Mouse (Mus musculus) stomach, postnatal 0 days (tissue): ENCODE measurements around the gene Angptl1.

Source experiments
- CTCF ChIP-seq: IDR thresholded peaks from 2 replicates; pipeline ENCODE4 v1.5.1; 2016; ENCODE audit warnings: antibody characterized with exemption, low read depth, mild to moderate bottlenecking, moderate library complexity
- EP300 ChIP-seq: optimal IDR thresholded peaks from 2 replicates; pipeline ENCODE3; 2016; ENCODE audit warnings: antibody characterized with exemption

DNA sequence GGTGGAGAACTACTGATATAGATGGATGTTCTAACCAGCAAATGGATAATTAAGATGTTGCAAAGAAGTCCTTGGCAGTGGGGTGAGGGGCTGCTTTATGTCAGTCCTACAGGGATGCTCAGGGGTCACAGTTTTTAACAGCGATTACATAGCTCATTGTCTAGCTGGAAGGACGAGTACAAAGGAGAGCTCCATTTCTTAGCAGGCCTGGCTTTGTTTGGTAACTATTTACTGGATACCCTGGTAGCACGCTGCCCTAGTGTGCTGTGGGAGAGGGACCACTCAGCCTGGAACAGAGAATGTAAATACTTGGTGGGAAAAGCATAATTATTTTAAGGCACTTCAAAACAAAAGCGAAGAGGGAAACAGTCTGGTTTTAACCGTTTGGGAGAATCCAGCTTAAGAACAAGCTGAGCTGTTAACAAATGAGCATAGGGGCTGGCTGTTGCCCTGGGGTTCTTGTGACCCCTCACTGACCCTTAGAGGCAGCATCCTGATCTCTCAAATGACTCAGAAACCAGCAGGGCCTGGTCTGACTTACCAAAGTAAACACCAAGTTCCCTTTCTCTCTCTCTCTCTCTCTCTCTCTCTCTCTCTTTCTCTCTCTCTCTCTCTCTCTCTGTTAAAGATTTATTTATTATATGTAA lies 48.4 kb upstream of the Angptl1 start:
- TF ChIP-seq CTCF (no peak), EP300 (no peak)
